Mouse (Mus musculus) C2C12 (cell line): ENCODE results near the gene Pigc.

Source experiments
- CTCF ChIP-seq: IDR thresholded peaks from one replicate; pipeline ENCODE4 v1.5.1; 2011; ENCODE audit not compliant: control insufficient read depth, insufficient read depth, insufficient read length
- FOSL1 ChIP-seq: IDR thresholded peaks from one replicate; pipeline ENCODE4 v1.8.0; 2011; ENCODE audit warnings: mild to moderate bottlenecking, low read length; ENCODE audit not compliant: poor library complexity, insufficient read depth, severe bottlenecking
- MAX ChIP-seq: IDR thresholded peaks from one replicate; pipeline ENCODE4 v1.6.1; 2011; ENCODE audit warnings: mild to moderate bottlenecking, control low read depth
- USF1 ChIP-seq: IDR thresholded peaks from one replicate; pipeline ENCODE4 v1.6.1; 2011; ENCODE audit warnings: low read depth, mild to moderate bottlenecking, control low read depth, moderate library complexity

DNA sequence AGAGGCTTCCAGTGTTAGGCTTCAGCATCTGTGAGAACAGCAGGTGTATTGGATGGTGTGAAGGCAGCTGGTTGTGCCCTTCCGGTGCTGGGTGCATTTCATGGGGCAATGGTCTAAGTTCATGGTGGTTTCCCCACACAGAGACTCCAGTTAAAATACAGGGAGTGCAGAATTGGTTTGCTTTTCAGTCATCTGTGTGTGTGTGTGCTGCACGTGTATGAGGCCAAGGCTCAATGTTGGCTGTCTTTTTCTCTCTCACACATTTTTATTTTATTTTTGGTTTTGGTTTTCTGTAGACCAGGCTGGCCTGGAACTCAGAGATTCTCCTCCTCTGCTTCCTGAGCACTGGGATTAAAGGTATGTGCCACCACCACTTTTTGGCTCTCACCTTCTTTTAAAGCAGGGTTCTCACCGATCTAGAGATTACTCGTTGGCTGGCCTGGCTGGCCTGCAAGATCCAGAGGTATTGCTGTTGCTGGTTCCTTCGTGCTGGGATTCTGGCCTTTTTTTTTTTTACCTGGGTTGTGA, 9.3 kb downstream of the Pigc start:
- TF ChIP-seq CTCF (no peak), USF1 (no peak), MAX (no peak), FOSL1 (no peak)
